Mouse (Mus musculus): ENCODE data around the gene Alkbh8. TPM values are rescaled to one million over a fixed set of nuclear protein-coding genes. Genes with fewer than 3 reads are reported as not detected.
A peak's percentile ranks its signal among the peaks of the same experiment; 100 is the strongest.
"Not testable (repeated sequence)": the region's sequence is repeated elsewhere in the genome, so short reads cannot be mapped to it uniquely, and the experiment has no call there.

Alkbh8 gene
- polyA plus RNA-seq, 1 experiment from 2014 or later, result 37.9 TPM

- H3K4me3 ChIP-seq, result peak within 1 kb of the TSS; percentile 69
- WGBS, result under 1% methylated on average over 28 of the region's 28 CpGs
- no peaks in the 10 kb centered on the region for H3K27me3 ChIP-seq
- no peaks in the 10 kb centered on the region for H3K36me3 ChIP-seq
- peak within 1 kb of the TSS; percentile 74 for H3K27ac ChIP-seq
- H3K9ac ChIP-seq, result peak within 1 kb of the TSS; percentile 76
- ATAC-seq (ENCODE audit: low FRiP score, low read depth), result peak; percentile 95
- peak within 1 kb of the TSS; percentile 68 for H3K4me2 ChIP-seq (replicated peaks)
- H3K4me1 ChIP-seq, result peaks cover 4% of the 10 kb centered on the region; the same call in 1 of the 2 replicates
- no peaks in the 10 kb centered on the region for H3K9me3 ChIP-seq
These were observed 68.6 kb downstream of the Alkbh8 start, which contains the start of gene Cwf19l2 for GRCm38 (mm10) chr9:3403251-3404208. TSS of gene Cwf19l2 (plus strand) at chr9:3403592.

GRCm38 (mm10) chr9:3404372-3404771, 69.4 kb downstream of the Alkbh8 start:
- peak overlapping the region; percentile 68 for H3K4me2 ChIP-seq (replicated peaks)
- H3K27me3 ChIP-seq, result no peaks in the 10 kb centered on the region
- H3K36me3 ChIP-seq, result no peaks in the 10 kb centered on the region
- peak overlapping the region; percentile 69 for H3K4me3 ChIP-seq
- H3K9me3 ChIP-seq, result no peaks in the 10 kb centered on the region
- ATAC-seq (ENCODE audit: low FRiP score, low read depth), result no peak
- peak overlapping the region; percentile 76 for H3K9ac ChIP-seq
- H3K4me1 ChIP-seq, result peaks cover 4% of the 10 kb centered on the region; the same call in 1 of the 2 replicates
- H3K27ac ChIP-seq, result peak overlapping the region; percentile 74; the same call in 1 of the 2 replicates
- 1% methylated on average over 13 of the region's 13 CpGs for WGBS

GRCm38 (mm10) chr9:3439555-3440300, 104.8 kb downstream of the Alkbh8 start:
- 91% methylated on average over 6 of the region's 6 CpGs for WGBS
- H3K27ac ChIP-seq; H3K4me3 ChIP-seq; H3K4me1 ChIP-seq; H3K27me3 ChIP-seq; H3K9me3 ChIP-seq; H3K4me2 ChIP-seq (replicated peaks); H3K9ac ChIP-seq; H3K36me3 ChIP-seq; ATAC-seq (ENCODE audit: low FRiP score, low read depth): not testable (repeated sequence)

Other genes with a start within 250 kb of the Alkbh8 start
- gene Cwf19l2, start 68.5 kb downstream of the Alkbh8 start, polyA plus RNA-seq (2015; fragmentation: Nextera tagmentation; extraction: Ambion mirVana), result 19.0 and 19.5 TPM in 2 replicates
- 2.4 TPM in 2 replicates for gene Gucy1a2, start 197.6 kb downstream of the Alkbh8 start, polyA plus RNA-seq (2015; fragmentation: Nextera tagmentation; extraction: Ambion mirVana)

Data from limb, embryonic 13.5 days (tissue).